Mouse (Mus musculus) Patski (cell line): ENCODE results near the gene Asb2. TPM values are rescaled to one million over a fixed set of nuclear protein-coding genes. Genes with fewer than 3 reads are reported as not detected.

Experiments used
- ATAC-seq: fragments of 100-300 bp; one replicate; pipeline ENCODE4 v1.8.0; 2021
- CTCF ChIA-PET: fragments of 350-600 bp; sonication (Branson Sonifier 250); formaldehyde crosslinking; loops from one replicate; lab custom pipeline; 2022; ENCODE audit warnings: inconsistent platforms; lab: Charles Lee
- POLR2A ChIA-PET: fragments of 350-600 bp; sonication (Branson Sonifier 250); formaldehyde crosslinking; loops from one replicate; lab custom pipeline; 2022; ENCODE audit warnings: antibody characterized with exemption, inconsistent platforms; lab: Charles Lee
- DNase-seq: peaks from one replicate; pipeline ENCODE4 v3.0.0-alpha.2; 2011; ENCODE audit warnings: low read depth, low spot score
- H3K27me3 ChIP-seq: fragments of 371-371 bp; one replicate; pipeline ENCODE4 v1.5.1; 2021
- CTCF ChIP-seq: fragments of 100-300 bp; IDR thresholded peaks from one replicate; pipeline ENCODE4 v1.5.1; 2021
- in situ Hi-C: fragments of 300-500 bp; cut with MboI; formaldehyde crosslinking; loops from 3 replicates; pipeline ENCODE4 v1.11.1; 2018; ENCODE audit warnings: low pct_unique_long_range_greater_than_20kb, mixed read lengths
- polyA plus RNA-seq: library from polyadenylated mRNA; unstranded; gene quantifications from one replicate; pipeline ENCODE4 v1.2.3, GENCODE M21; 2021

Gene Asb2
- polyA plus RNA-seq, 1 experiment from 2014 or later: 0.04 TPM

GRCm38 (mm10) chr12:103361539-103362307 is 5.9 kb upstream of the Asb2 start:
- CTCF ChIA-PET: interaction anchor here (1.4 kb wide), 1 partner anchor 28 kb away, joined by 3 read pairs; no protein-coding TSS in a partner anchor
- ATAC-seq (no peak), DNase-seq (no peak)
- TF ChIP-seq CTCF: no peak
- POLR2A ChIA-PET: no interaction called here
- peaks cover 36% of the 10 kb centered on the region for H3K27me3 ChIP-seq
- in situ Hi-C loops: no loop called here

- no peak for ATAC-seq
- no peak for TF ChIP-seq CTCF
- POLR2A ChIA-PET: no interaction called here
- in situ Hi-C loops: no loop called here
- no peak for DNase-seq
- H3K27me3 ChIP-seq: peaks cover 32% of the 10 kb centered on the region
- CTCF ChIA-PET: interaction anchor here (1.4 kb wide), 1 partner anchor 27 kb away, joined by 3 read pairs; no protein-coding TSS in a partner anchor
These were observed 5.0 kb upstream of the Asb2 start for GRCm38 (mm10) chr12:103360812-103361211.

GRCm38 (mm10) chr12:103358951-103359801 is 3.4 kb upstream of the Asb2 start:
- H3K27me3 ChIP-seq: peaks cover 31% of the 10 kb centered on the region
- DNase-seq (no peak), ATAC-seq (no peak)
- ChIA-PET CTCF (interaction anchor here (1.0 to 1.3 kb wide), 2 partner anchors 9 to 12 kb away, joined by 3 to 4 read pairs; no protein-coding TSS in a partner anchor), POLR2A (no interaction called here)
- in situ Hi-C loops: no loop called here
- TF ChIP-seq CTCF: no peak

- in situ Hi-C loops: no loop called here
- DNase-seq (no peak), ATAC-seq (no peak)
- POLR2A ChIA-PET: no interaction called here
- CTCF ChIA-PET: interaction anchor here (1.3 kb wide), 1 partner anchor 13 kb away, joined by 3 read pairs; no protein-coding TSS in a partner anchor
- peaks cover 31% of the 10 kb centered on the region for H3K27me3 ChIP-seq
- TF ChIP-seq CTCF: no peak
These were observed 2.4 kb upstream of the Asb2 start for GRCm38 (mm10) chr12:103358216-103358615.

GRCm38 (mm10) chr12:103356415-103356748 is 581 bp upstream of the Asb2 start:
- ATAC-seq: no peak

GRCm38 (mm10) chr12:103353538-103353937 is 2.3 kb downstream of the Asb2 start:
- DNase-seq: no peak
- no peak for TF ChIP-seq CTCF
- in situ Hi-C loops: no loop called here

More at GRCm38 (mm10) chr12:103356415-103356748, 581 bp upstream of the Asb2 start:
- no peak for DNase-seq
- POLR2A ChIA-PET: no interaction called here
- H3K27me3 ChIP-seq: peaks cover 22% of the 10 kb centered on the region
- TF ChIP-seq CTCF: no peak
- in situ Hi-C loops: no loop called here
- CTCF ChIA-PET: no interaction called here

GRCm38 (mm10) chr12:103352735-103353134 is 3.1 kb downstream of the Asb2 start:
- no peak for DNase-seq
- ChIA-PET CTCF (interaction anchor here (1.5 kb wide), 1 partner anchor 210 kb away, joined by 7 read pairs; no protein-coding TSS in a partner anchor), POLR2A (no interaction called here)
- no peak for ATAC-seq
- peaks cover 11% of the 10 kb centered on the region for H3K27me3 ChIP-seq
- no peak for TF ChIP-seq CTCF
- in situ Hi-C loops: no loop called here

More at GRCm38 (mm10) chr12:103353538-103353937, 2.3 kb downstream of the Asb2 start:
- ChIA-PET POLR2A (no interaction called here), CTCF (interaction anchor here (1.5 kb wide), 1 partner anchor 211 kb away, joined by 7 read pairs; no protein-coding TSS in a partner anchor)
- H3K27me3 ChIP-seq: peaks cover 11% of the 10 kb centered on the region
- ATAC-seq: no peak

- in situ Hi-C loops: loop anchor here (5.0 kb wide), 1 partner anchor 206 kb away; no protein-coding TSS in a partner anchor
- no peaks in the 10 kb centered on the region for H3K27me3 ChIP-seq
- TF ChIP-seq CTCF: peak; percentile 87
- DNase-seq (no peak), ATAC-seq (no peak)
- ChIA-PET CTCF (interaction anchor here (0.7 to 2.4 kb wide), 11 partner anchors 12 to 212 kb away, joined by 3 to 11 read pairs (median 3); no protein-coding TSS in a partner anchor), POLR2A (no interaction called here)
These were observed 7.3 kb downstream of the Asb2 start for GRCm38 (mm10) chr12:103348506-103348905.

- POLR2A ChIA-PET: no interaction called here
- TF ChIP-seq CTCF: no peak
- no peaks in the 10 kb centered on the region for H3K27me3 ChIP-seq
- in situ Hi-C loops: loop anchor here (5.0 kb wide), 1 partner anchor 205 kb away; no protein-coding TSS in a partner anchor
- ATAC-seq: no peak
- no peak for DNase-seq
- CTCF ChIA-PET: interaction anchor here (0.6 to 2.4 kb wide), 4 partner anchors 27 to 205 kb away, joined by 3 to 11 read pairs (median 3); no protein-coding TSS in a partner anchor
These were observed 8.4 kb downstream of the Asb2 start for GRCm38 (mm10) chr12:103347406-103347805.

- POLR2A ChIA-PET: interaction anchor here (1.0 kb wide), 1 partner anchor 10 kb away, joined by 3 read pairs; no protein-coding TSS in a partner anchor
- no peak for TF ChIP-seq CTCF
- H3K27me3 ChIP-seq: no peaks in the 10 kb centered on the region
- CTCF ChIA-PET: interaction anchor here (0.9 kb wide), 1 partner anchor 27 kb away, joined by 3 read pairs; no protein-coding TSS in a partner anchor
- no peak for DNase-seq
- no peak for ATAC-seq
- in situ Hi-C loops: loop anchor here (5.0 kb wide), 1 partner anchor 205 kb away; no protein-coding TSS in a partner anchor
These were observed 8.9 kb downstream of the Asb2 start for GRCm38 (mm10) chr12:103346945-103347344.
